Mouse (Mus musculus): ENCODE results near the gene Olfr495.

Olfr495 gene

GRCm38 (mm10) chr7:108392867-108393266 is at the start of gene Olfr495:
Gene Olfr495 (plus strand): TSS chr7:108393167.
- no peak for DNase-seq (ENCODE audit: low spot score)

- DNase-seq (ENCODE audit: low spot score), result no peak
Observed at GRCm38 (mm10) chr7:108346879-108347278, 46.1 kb upstream of the Olfr495 start, which contains the start of gene Olfr493. Gene Olfr493 (minus strand): TSS chr7:108346979.

- DNase-seq (ENCODE audit: low spot score), result no peak
Observed at GRCm38 (mm10) chr7:108365035-108365434, 27.9 kb upstream of the Olfr495 start, which contains the start of gene Olfr494. Gene Olfr494 (plus strand): TSS chr7:108365335.

- DNase-seq (ENCODE audit: low spot score), result no peak
Observed at GRCm38 (mm10) chr7:108420121-108420520, 27.2 kb downstream of the Olfr495 start, which contains the start of gene Olfr497. Gene Olfr497 (plus strand): TSS chr7:108420421.

Measured in yolk sac, embryonic 10.5 days (tissue).